Mouse (Mus musculus) heart, adult 2 months (tissue): ENCODE data around the gene Tfap2a. TPM values are rescaled to one million over a fixed set of nuclear protein-coding genes. Genes with fewer than 3 reads are reported as not detected.

ENCODE experiments used
- DNase-seq, 2 experiments: peaks; one replicate each; pipeline ENCODE4 v3.0.0; 2021
- H3K27ac ChIP-seq: fragments of 200-600 bp; 2 replicates; pipeline ENCODE4 v1.8.1; 2022
- H3K27me3 ChIP-seq: fragments of 200-500 bp; 2 replicates; pipeline ENCODE4 v1.6.1; 2012; ENCODE audit warnings: mild to moderate bottlenecking, low read length, inconsistent platforms, mixed read lengths; ENCODE audit not compliant: control insufficient read depth, insufficient read depth
- H3K36me3 ChIP-seq: fragments of 200-500 bp; 2 replicates; pipeline ENCODE4 v1.6.1; 2012; ENCODE audit warnings: low read length, inconsistent platforms; ENCODE audit not compliant: control insufficient read depth, insufficient read depth
- H3K4me1 ChIP-seq: fragments of 200-500 bp; 2 replicates; pipeline ENCODE4 v1.6.1; 2011; ENCODE audit warnings: low read length; ENCODE audit not compliant: control insufficient read depth, insufficient read depth
- H3K4me3 ChIP-seq: fragments of 200-600 bp; 2 replicates; pipeline ENCODE4 v1.8.1; 2022
- H3K79me2 ChIP-seq: fragments of 200-500 bp; replicated peaks from 2 replicates; pipeline ENCODE4 v1.6.1; 2012; ENCODE audit warnings: mild to moderate bottlenecking, inconsistent platforms, low read length, moderate library complexity, mixed read lengths; ENCODE audit not compliant: control insufficient read depth, insufficient read depth
- H3K9ac ChIP-seq: fragments of 200-500 bp; 2 replicates; pipeline ENCODE4 v1.6.1; 2012; ENCODE audit warnings: low read depth, mild to moderate bottlenecking, control low read depth, inconsistent platforms, low read length, mixed read lengths
- CTCF ChIP-seq: fragments of 200-600 bp; IDR thresholded peaks from 2 replicates; pipeline ENCODE4 v1.8.1; 2022; ENCODE audit warnings: antibody characterized with exemption, mild to moderate bottlenecking, moderate library complexity
- EP300 ChIP-seq: fragments of 200-500 bp; IDR thresholded peaks from 2 replicates; pipeline ENCODE4 v1.6.1; 2011; ENCODE audit warnings: low read depth, low read length, control low read depth; ENCODE audit not compliant: insufficient read depth
- POLR2A ChIP-seq: fragments of 200-500 bp; IDR thresholded peaks from 2 replicates; pipeline ENCODE4 v1.6.1; 2011; ENCODE audit warnings: mild to moderate bottlenecking, low read depth, low read length, control low read depth; ENCODE audit not compliant: insufficient read depth
- WGBS: fragments of 180-500 bp; shearing (Covaris S2); methylation state at CpG from one replicate; pipeline ENCODE4 v1.1.7; 2018; 5-methylcytosine and 5-hydroxymethylcytosine counted together
- intact Hi-C: fragments of 180-260 bp; cut with DNase I; formaldehyde crosslinking; loops from one replicate; pipeline ENCODE4 v1.15.1; 2025
- polyA plus RNA-seq: library from polyadenylated mRNA; depleted of rRNA; stranded (reverse); fragments of >200 nt; gene quantifications from 2 replicates; pipeline ENCODE4 v1.2.3, GENCODE M21; 2012
- total RNA-seq, 2 experiments: library from RNA; stranded (reverse); gene quantifications; 2 replicates each; pipeline ENCODE4 v1.2.3; 2021

Gene Tfap2a
- total and polyA plus RNA-seq, 3 experiments, result 0.08 to 0.18 (median 0.14) TPM

DNA sequence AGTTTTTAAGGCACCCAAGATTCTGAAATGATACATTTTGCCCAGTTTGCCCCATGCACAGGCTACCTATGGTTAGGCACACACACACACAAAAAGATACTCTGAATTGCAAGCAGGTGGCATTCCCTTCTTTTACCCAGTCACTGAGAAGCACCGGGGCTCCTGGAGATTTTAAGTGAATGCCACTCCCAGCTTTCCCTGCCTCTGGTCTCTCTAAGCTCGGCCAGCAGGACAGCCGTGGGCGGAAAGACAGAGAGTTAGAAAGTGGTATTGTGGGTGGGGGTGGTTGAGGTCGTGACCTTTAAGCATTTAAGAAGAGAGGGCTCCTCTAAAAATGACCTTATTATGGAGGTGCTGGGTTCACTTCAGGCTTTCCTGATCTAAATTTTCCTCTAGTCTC lies 31.6 kb downstream of the Tfap2a start:
- peaks cover 35% of the 10 kb centered on the region for H3K27me3 ChIP-seq
- DNase-seq, result no peak
- no peak for TF ChIP-seq EP300
- no peak for TF ChIP-seq CTCF
- no peak for TF ChIP-seq POLR2A

GRCm38 (mm10) chr13:40705821-40706425 lies 32.3 kb downstream of the Tfap2a start:
- Histone ChIP-seq H3K27ac (no peak overlapping the region), H3K9ac (no peak overlapping the region), H3K4me3 (no peak overlapping the region), H3K27me3 (peaks cover 33% of the 10 kb centered on the region), H3K36me3 (no peaks in the 10 kb centered on the region), H3K4me1 (no peaks in the 10 kb centered on the region), H3K79me2 (no peaks in the 10 kb centered on the region)
- WGBS, result 12% methylated on average over 4 of the region's 4 CpGs
- DNase-seq, result no peak
- intact Hi-C loops, result no loop called here
- no peak for TF ChIP-seq CTCF
- no peak for TF ChIP-seq POLR2A
- no peak for TF ChIP-seq EP300

More for the DNA sequence above, 31.6 kb downstream of the Tfap2a start:
- intact Hi-C loops, result no loop called here
- Histone ChIP-seq H3K4me1 (no peaks in the 10 kb centered on the region), H3K79me2 (no peaks in the 10 kb centered on the region), H3K27ac (no peak overlapping the region), H3K4me3 (no peak overlapping the region), H3K9ac (no peak overlapping the region), H3K36me3 (no peaks in the 10 kb centered on the region)
- WGBS, result 10% methylated on average over 5 of the region's 5 CpGs

DNA sequence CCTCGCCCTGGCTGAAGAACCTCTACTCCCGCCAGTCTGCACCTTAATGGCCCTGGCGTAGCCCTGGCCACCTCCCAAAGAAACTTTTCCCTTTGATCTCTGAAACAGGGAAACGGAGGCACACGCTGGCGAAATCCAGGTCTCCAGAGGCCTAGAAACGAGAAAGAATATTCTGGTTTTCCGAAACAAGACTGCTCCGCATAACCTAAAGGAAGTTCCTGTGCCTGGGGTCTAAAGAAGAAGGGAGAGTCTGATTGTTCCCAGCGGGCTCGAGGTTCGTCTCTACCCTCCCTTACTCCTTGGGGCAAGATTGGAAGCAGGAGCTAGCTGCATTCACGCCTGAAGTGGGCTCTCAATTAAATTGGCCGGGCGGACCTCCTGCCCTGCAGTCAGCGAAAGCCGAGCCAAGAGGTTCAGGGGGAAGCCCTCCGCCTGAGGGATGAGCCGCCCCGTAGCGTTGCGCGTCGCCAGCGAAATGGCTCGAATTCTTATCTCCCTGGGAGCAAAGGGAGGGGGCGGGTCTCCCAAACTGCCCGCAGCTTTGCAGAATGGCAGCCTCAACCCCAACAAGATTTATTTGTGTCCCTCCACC lies 33.2 kb downstream of the Tfap2a start:
- no peak overlapping the region for H3K9ac ChIP-seq
- H3K4me3 ChIP-seq, result no peak overlapping the region
- no peak overlapping the region for H3K27ac ChIP-seq
- DNase-seq, result no peak
- no peaks in the 10 kb centered on the region for H3K79me2 ChIP-seq
- H3K27me3 ChIP-seq, result peaks cover 32% of the 10 kb centered on the region
- intact Hi-C loops, result no loop called here
- no peaks in the 10 kb centered on the region for H3K4me1 ChIP-seq
- 3% methylated on average over 28 of the region's 28 CpGs for WGBS
- no peak for TF ChIP-seq CTCF
- TF ChIP-seq POLR2A, result no peak
- TF ChIP-seq EP300, result no peak
- H3K36me3 ChIP-seq, result no peaks in the 10 kb centered on the region

DNA sequence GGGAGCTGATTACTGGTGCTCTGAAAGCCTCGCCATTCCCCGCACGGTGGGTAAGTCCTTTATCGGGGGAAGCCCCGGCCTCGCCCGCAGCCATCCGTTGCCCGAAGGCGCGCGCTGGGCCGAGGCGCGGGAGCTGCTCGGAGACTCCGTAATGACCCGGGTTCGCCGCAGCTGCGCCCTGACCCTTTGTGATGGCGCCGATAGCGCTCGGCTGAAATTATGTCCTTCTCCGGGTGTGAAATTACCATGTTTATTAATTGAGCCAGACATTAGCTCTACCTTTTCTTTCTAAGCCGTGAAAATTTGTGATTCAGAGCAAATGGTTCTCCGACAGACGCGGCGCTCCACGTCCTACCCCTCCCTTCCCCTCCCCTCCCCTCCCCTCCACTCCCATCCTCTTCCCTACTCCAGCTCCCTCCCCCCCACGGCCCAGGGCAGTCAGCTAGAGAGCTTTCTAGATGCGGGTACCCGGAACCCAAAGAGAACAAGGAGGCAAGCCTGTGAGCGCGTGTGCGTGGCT lies 34.1 kb downstream of the Tfap2a start:
- H3K27me3 ChIP-seq, result peaks cover 30% of the 10 kb centered on the region
- H3K9ac ChIP-seq, result no peak overlapping the region
- H3K79me2 ChIP-seq, result no peaks in the 10 kb centered on the region
- TF ChIP-seq POLR2A (no peak), CTCF (no peak), EP300 (no peak)
- no peak overlapping the region for H3K4me3 ChIP-seq
- 1% methylated on average over 38 of the region's 38 CpGs for WGBS
- no peaks in the 10 kb centered on the region for H3K4me1 ChIP-seq
- no peak overlapping the region for H3K27ac ChIP-seq
- no peak for DNase-seq
- intact Hi-C loops, result no loop called here
- no peaks in the 10 kb centered on the region for H3K36me3 ChIP-seq

DNA sequence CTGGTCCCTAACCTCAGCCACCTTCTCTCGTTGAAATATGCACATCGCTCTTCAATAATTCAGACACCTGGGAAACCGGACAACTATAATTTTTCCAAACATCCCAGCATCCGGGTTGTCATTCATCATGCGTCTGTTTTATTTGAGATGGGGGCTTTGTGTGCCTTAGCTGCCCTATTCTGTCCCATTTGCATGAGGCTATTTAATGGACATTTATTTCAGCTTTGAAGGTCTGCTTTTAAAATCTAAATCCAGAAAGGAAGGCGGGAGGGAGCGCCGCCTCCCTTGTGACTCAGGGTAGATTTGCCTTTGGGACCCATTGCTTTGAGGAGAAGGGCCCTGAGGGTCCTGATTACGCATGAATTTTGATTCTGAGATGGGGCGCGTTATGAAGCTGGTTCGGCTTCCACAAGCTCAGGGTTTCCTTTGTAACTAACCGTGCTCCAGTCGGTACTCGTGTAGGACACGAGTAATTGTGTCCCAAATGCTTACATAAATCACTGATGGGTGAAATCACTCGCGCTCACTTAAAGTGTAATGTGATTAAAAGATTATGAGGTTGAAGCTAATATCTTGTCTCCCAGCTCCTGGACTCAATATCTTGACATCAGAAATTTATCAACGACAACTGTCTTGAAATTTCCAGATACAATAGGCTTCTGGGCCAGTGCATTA lies 34.9 kb downstream of the Tfap2a start:
- no peaks in the 10 kb centered on the region for H3K36me3 ChIP-seq
- H3K4me3 ChIP-seq, result no peak overlapping the region
- WGBS, result 5% methylated on average over 19 of the region's 19 CpGs
- DNase-seq, result no peak
- no peak overlapping the region for H3K27ac ChIP-seq
- H3K79me2 ChIP-seq, result no peaks in the 10 kb centered on the region
- intact Hi-C loops, result no loop called here
- H3K4me1 ChIP-seq, result no peaks in the 10 kb centered on the region
- H3K9ac ChIP-seq, result no peak overlapping the region
- TF ChIP-seq POLR2A (no peak), CTCF (no peak), EP300 (no peak)
- peaks cover 29% of the 10 kb centered on the region for H3K27me3 ChIP-seq
